Comparison of ENCODE assay signal across 13 mouse cellular contexts in the genomic region with DNA sequence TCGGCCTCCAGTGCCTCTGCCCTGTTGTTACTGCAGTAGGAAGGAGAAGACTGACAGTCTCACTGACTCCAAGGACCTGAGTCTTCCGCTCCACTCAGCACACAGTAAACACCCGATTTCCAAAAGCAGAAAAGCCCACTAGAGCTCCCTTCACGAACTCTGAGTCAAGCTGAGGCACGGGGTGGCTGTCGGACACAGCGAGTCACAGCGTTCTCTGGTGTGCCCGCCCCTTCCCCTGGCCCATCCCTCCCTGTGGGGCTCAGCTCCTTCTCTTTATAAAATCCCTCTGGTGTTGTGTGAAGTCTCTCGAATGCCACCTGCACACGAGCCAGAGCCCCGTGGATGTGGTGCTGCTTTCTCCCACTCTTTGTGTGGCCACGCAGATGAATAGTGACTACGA. TPM values are rescaled to one million over a fixed set of nuclear protein-coding genes. Genes with fewer than 3 reads are reported as not detected.
A peak's percentile ranks its signal among the peaks of the same experiment; 100 is the strongest.
DNase-seq lines count a peak whose midpoint lies in the region; ATAC-seq and TF ChIP-seq lines count a peak whose summit lies in the region.
"Had no signal": no experiment of that assay in that cellular context is flagged by ENCODE, and none has a peak within 500 bp of the region (broad histone marks: within the 10 kb centered on the region; RNA-seq: fewer than 3 reads in every experiment).

No protein-coding gene starts in this region.

- H3K27ac ChIP-seq in limb, embryonic 13.5 days = no peak overlapping the region
- no peak overlapping the region for H3K27ac ChIP-seq in limb, embryonic 10.5 days
- H3K27ac ChIP-seq in stomach, postnatal 0 days (replicated peaks) = no peak overlapping the region
- H3K27ac ChIP-seq: embryonic facial prominence, embryonic 12.5 days; heart, embryonic 10.5 days; macrophage had no signal

- peak; percentile 46 to 61 for DNase-seq in adrenal gland, postnatal 36 days
- DNase-seq in adrenal gland, postnatal 10 days = no peak
- DNase-seq in limb, embryonic 10.5 days (ENCODE audit: low spot score) = no peak
- DNase-seq in stomach, postnatal 0 days (ENCODE audit: low spot score) = no peak
- no peak for DNase-seq in cerebellum, adult 11-12 months
- DNase-seq: B cell, adult 2 months; kidney, postnatal 25 days had no signal

- no peak overlapping the region for H3K4me3 ChIP-seq in limb, embryonic 13.5 days
- H3K4me3 ChIP-seq in limb, embryonic 10.5 days = no peak overlapping the region
- peak overlapping the region; percentile 50 for H3K4me3 ChIP-seq in E14TG2a.4 (replicated peaks; ENCODE audit: low read length)
- no peak overlapping the region for H3K4me3 ChIP-seq in stomach, postnatal 0 days (ENCODE audit: low read depth, low read length)
- H3K4me3 ChIP-seq: embryonic facial prominence, embryonic 12.5 days; heart, embryonic 10.5 days had no signal

- no peak for TF ChIP-seq EP300 in stomach, postnatal 0 days (optimal IDR thresholded peaks at IDR 0.05)

- no peaks in the 10 kb centered on the region for H3K36me3 ChIP-seq in limb, embryonic 13.5 days
- no peaks in the 10 kb centered on the region for H3K36me3 ChIP-seq in limb, embryonic 10.5 days
- H3K36me3 ChIP-seq in E14TG2a.4 (ENCODE audit: insufficient read depth, low read length) = peaks cover 12% of the 10 kb centered on the region
- H3K36me3 ChIP-seq in stomach, postnatal 0 days (ENCODE audit: control insufficient read depth, insufficient read depth, low read length) = 0 out of 2 replicates have a peak, but pooled peaks cover 2% of the 10 kb centered on the region
- H3K36me3 ChIP-seq: embryonic facial prominence, embryonic 12.5 days; heart, embryonic 10.5 days had no signal

- peaks cover 44% of the 10 kb centered on the region for H3K4me1 ChIP-seq in limb, embryonic 13.5 days
- no peaks in the 10 kb centered on the region for H3K4me1 ChIP-seq in limb, embryonic 10.5 days
- H3K4me1 ChIP-seq in E14TG2a.4 (replicated peaks; ENCODE audit: low read depth, low read length) = peaks cover 19% of the 10 kb centered on the region
- peaks cover 5% of the 10 kb centered on the region for H3K4me1 ChIP-seq in stomach, postnatal 0 days (replicated peaks; ENCODE audit: control insufficient read depth, insufficient read depth)

- 0 out of 2 replicates have a peak overlapping the region, but pooled peaks have one; percentile 25 for H3K9ac ChIP-seq in limb, embryonic 13.5 days
- H3K9ac ChIP-seq in stomach, postnatal 0 days (ENCODE audit: low read length) = no peak overlapping the region
- H3K9ac ChIP-seq: embryonic facial prominence, embryonic 12.5 days had no signal

- H3K27me3 ChIP-seq in limb, embryonic 13.5 days = peaks cover 14% of the 10 kb centered on the region
- H3K27me3 ChIP-seq in limb, embryonic 10.5 days (ENCODE audit: low read depth, poor library complexity, severe bottlenecking) = peaks cover 32% of the 10 kb centered on the region
- peaks cover 21% of the 10 kb centered on the region for H3K27me3 ChIP-seq in E14TG2a.4 (ENCODE audit: insufficient read depth, low read length)
- no peaks in the 10 kb centered on the region for H3K27me3 ChIP-seq in stomach, postnatal 0 days (ENCODE audit: control insufficient read depth, insufficient read depth, low read length)

- no peak for TF ChIP-seq CTCF in E14TG2a.4 (conservative IDR thresholded peaks at IDR 0.05; ENCODE audit: low read length)
- TF ChIP-seq CTCF in stomach, postnatal 0 days (IDR thresholded peaks at IDR 0.05; ENCODE audit: low read depth) = no peak

- H3K9me3 ChIP-seq in limb, embryonic 13.5 days = no peaks in the 10 kb centered on the region
- no peaks in the 10 kb centered on the region for H3K9me3 ChIP-seq in limb, embryonic 10.5 days (replicated peaks)
- no peaks in the 10 kb centered on the region for H3K9me3 ChIP-seq in E14TG2a.4 (ENCODE audit: low read length)
- H3K9me3 ChIP-seq in stomach, postnatal 0 days (ENCODE audit: control insufficient read depth, low read length) = no peaks in the 10 kb centered on the region
- H3K9me3 ChIP-seq: embryonic facial prominence, embryonic 12.5 days; heart, embryonic 10.5 days had no signal

- 43% methylated on average over 14 of the region's 14 CpGs for WGBS in limb, embryonic 13.5 days
- WGBS in limb, embryonic 10.5 days = 63% methylated on average over 14 of the region's 14 CpGs
- 48% methylated on average over 14 of the region's 14 CpGs for WGBS in stomach, postnatal 0 days

- ATAC-seq in limb, embryonic 13.5 days (ENCODE audit: low FRiP score, low read depth) = no peak
- ATAC-seq in erythroid progenitor cell, adult 5-6 weeks (replicated peaks; ENCODE audit: low FRiP score, poor library complexity, severe bottlenecking) = peak; percentile 56
- ATAC-seq in stomach, postnatal 0 days (ENCODE audit: low FRiP score, low TSS enrichment) = no peak

- H3K4me2 ChIP-seq in limb, embryonic 13.5 days (replicated peaks) = no peak overlapping the region; the same call in 1 of the 2 replicates
- no peak overlapping the region for H3K4me2 ChIP-seq in stomach, postnatal 0 days (replicated peaks; ENCODE audit: low read depth)
- H3K4me2 ChIP-seq: embryonic facial prominence, embryonic 12.5 days had no signal

RNA-seq across cellular contexts. Expression of a gene that starts 7.0 kb away (rescaled TPM):
- total RNA-seq in adrenal gland, postnatal 36 days (2021) = 10 to 100 TPM; 55.5 to 76.6 TPM
- 10 to 100 TPM; 31.4 to 36.2 TPM for total RNA-seq in adrenal gland, postnatal 10 days (2021)
- 1.3 and 1.5 TPM in 2 replicates for polyA plus RNA-seq in limb, embryonic 13.5 days (2015; fragmentation: Nextera tagmentation; extraction: Ambion mirVana)
- 0.26 and 0.41 TPM in 2 replicates for polyA plus RNA-seq in limb, embryonic 10.5 days (2016; fragmentation: Nextera tagmentation; extraction: Ambion mirVana)
- 1.8 TPM in 1 of 2 replicates, not detected in the other for total RNA-seq in erythroid progenitor cell, adult 5-6 weeks (2015; ENCODE audit: low replicate concordance)
- 1.4 and 3.3 TPM in 2 replicates for total RNA-seq in erythroid progenitor cell, adult 5-6 weeks (2017; ENCODE audit: low replicate concordance)
- 1.2 and 1.3 TPM in 2 replicates for polyA plus RNA-seq in stomach, postnatal 0 days (2015; fragmentation: Nextera tagmentation; extraction: Ambion mirVana)

Comparison
In these comparisons a context has a peak if more than half of its experiments do, and no peak if none do; other contexts are left out.
1. DNase-seq: peak in adrenal gland, postnatal 36 days (2 of 2); none in adrenal gland, postnatal 10 days (single experiment), limb, embryonic 10.5 days (single experiment), stomach, postnatal 0 days (single experiment) and cerebellum, adult 11-12 months (single experiment).
2. RNA of a gene that starts 7.0 kb away (total RNA-seq): 55.5 to 76.6 TPM in adrenal gland, postnatal 36 days and 31.4 to 36.2 TPM in adrenal gland, postnatal 10 days; 1.4 to 3.3 TPM in erythroid progenitor cell, adult 5-6 weeks; every median in the first group is over 4 times any median in the second.